Mouse (Mus musculus): ENCODE data around the gene Inhba.

GRCm38 (mm10) chr13:16032935-16033592 lies 21.4 kb downstream of the Inhba start:
- TF ChIP-seq CTCF (IDR thresholded peaks at IDR 0.05; ENCODE audit: extremely low read depth, insufficient read depth, low read length) (no peak), POLR2A (IDR thresholded peaks at IDR 0.05; ENCODE audit: extremely low read depth, insufficient read depth, low read length) (no peak)
